Mouse (Mus musculus): ENCODE data around the gene Lrrc4.

The Lrrc4 gene

GRCm38 (mm10) chr6:28717203-28717844 is 114.2 kb downstream of the Lrrc4 start:
- in situ Hi-C loops (cut with MboI; ENCODE audit: low pct_unique_long_range_greater_than_20kb in 1 of 2, low sequenced_read_pairs in 2 of 2, unreplicated experiment in 1 of 2) = no loop called here

- in situ Hi-C loops (cut with MboI; ENCODE audit: low pct_unique_long_range_greater_than_20kb in 1 of 2, low sequenced_read_pairs in 2 of 2, unreplicated experiment in 1 of 2) = no loop called here
Observed at GRCm38 (mm10) chr6:28710035-28710434, 121.5 kb downstream of the Lrrc4 start.

- in situ Hi-C loops (cut with MboI; ENCODE audit: low pct_unique_long_range_greater_than_20kb in 1 of 2, low sequenced_read_pairs in 2 of 2, unreplicated experiment in 1 of 2) = no loop called here
Observed at GRCm38 (mm10) chr6:28706976-28707592, 124.5 kb downstream of the Lrrc4 start.

GRCm38 (mm10) chr6:28706108-28706975 is 125.2 kb downstream of the Lrrc4 start:
- in situ Hi-C loops (cut with MboI; ENCODE audit: low pct_unique_long_range_greater_than_20kb in 1 of 2, low sequenced_read_pairs in 2 of 2, unreplicated experiment in 1 of 2) = no loop called here

- in situ Hi-C loops (cut with MboI; ENCODE audit: low pct_unique_long_range_greater_than_20kb in 1 of 2, low sequenced_read_pairs in 2 of 2, unreplicated experiment in 1 of 2) = no loop called here
Observed at GRCm38 (mm10) chr6:28705384-28706107, 126.0 kb downstream of the Lrrc4 start.

- in situ Hi-C loops (cut with MboI; ENCODE audit: low pct_unique_long_range_greater_than_20kb in 1 of 2, low sequenced_read_pairs in 2 of 2, unreplicated experiment in 1 of 2) = no loop called here
Observed at GRCm38 (mm10) chr6:28704612-28705011, 126.9 kb downstream of the Lrrc4 start.

- in situ Hi-C loops (cut with MboI; ENCODE audit: low pct_unique_long_range_greater_than_20kb in 1 of 2, low sequenced_read_pairs in 2 of 2, unreplicated experiment in 1 of 2) = no loop called here
Observed at GRCm38 (mm10) chr6:28697214-28697613, 134.3 kb downstream of the Lrrc4 start.

- in situ Hi-C loops (cut with MboI; ENCODE audit: low pct_unique_long_range_greater_than_20kb in 1 of 2, low sequenced_read_pairs in 2 of 2, unreplicated experiment in 1 of 2) = no loop called here
Observed at GRCm38 (mm10) chr6:28692659-28693058, 138.9 kb downstream of the Lrrc4 start.

- in situ Hi-C loops (cut with MboI; ENCODE audit: low pct_unique_long_range_greater_than_20kb in 1 of 2, low sequenced_read_pairs in 2 of 2, unreplicated experiment in 1 of 2) = no loop called here
Observed at GRCm38 (mm10) chr6:28687776-28688175, 143.8 kb downstream of the Lrrc4 start.

GRCm38 (mm10) chr6:28685745-28686144 is 145.8 kb downstream of the Lrrc4 start:
- in situ Hi-C loops (cut with MboI; ENCODE audit: low pct_unique_long_range_greater_than_20kb in 1 of 2, low sequenced_read_pairs in 2 of 2, unreplicated experiment in 1 of 2) = no loop called here

- in situ Hi-C loops (cut with MboI; ENCODE audit: low pct_unique_long_range_greater_than_20kb in 1 of 2, low sequenced_read_pairs in 2 of 2, unreplicated experiment in 1 of 2) = no loop called here
Observed at GRCm38 (mm10) chr6:28685052-28685451, 146.5 kb downstream of the Lrrc4 start.

GRCm38 (mm10) chr6:28681521-28682457 is 149.8 kb downstream of the Lrrc4 start:
- in situ Hi-C loops (cut with MboI; ENCODE audit: low pct_unique_long_range_greater_than_20kb in 1 of 2, low sequenced_read_pairs in 2 of 2, unreplicated experiment in 1 of 2) = no loop called here

GRCm38 (mm10) chr6:28680537-28680936 is 151.0 kb downstream of the Lrrc4 start:
- in situ Hi-C loops (cut with MboI; ENCODE audit: low pct_unique_long_range_greater_than_20kb in 1 of 2, low sequenced_read_pairs in 2 of 2, unreplicated experiment in 1 of 2) = no loop called here

GRCm38 (mm10) chr6:28678896-28679295 is 152.7 kb downstream of the Lrrc4 start:
- in situ Hi-C loops (cut with MboI; ENCODE audit: low pct_unique_long_range_greater_than_20kb in 1 of 2, low sequenced_read_pairs in 2 of 2, unreplicated experiment in 1 of 2) = no loop called here

GRCm38 (mm10) chr6:28674686-28675085 is 156.9 kb downstream of the Lrrc4 start:
- in situ Hi-C loops (cut with MboI; ENCODE audit: low pct_unique_long_range_greater_than_20kb in 1 of 2, low sequenced_read_pairs in 2 of 2, unreplicated experiment in 1 of 2) = no loop called here

- in situ Hi-C loops (cut with MboI; ENCODE audit: low pct_unique_long_range_greater_than_20kb in 1 of 2, low sequenced_read_pairs in 2 of 2, unreplicated experiment in 1 of 2) = no loop called here
Observed at GRCm38 (mm10) chr6:28672388-28672787, 159.2 kb downstream of the Lrrc4 start.

GRCm38 (mm10) chr6:28669251-28669650 is 162.3 kb downstream of the Lrrc4 start:
- in situ Hi-C loops (cut with MboI; ENCODE audit: low pct_unique_long_range_greater_than_20kb in 1 of 2, low sequenced_read_pairs in 2 of 2, unreplicated experiment in 1 of 2) = no loop called here

GRCm38 (mm10) chr6:28667586-28667985 is 164.0 kb downstream of the Lrrc4 start:
- in situ Hi-C loops (cut with MboI; ENCODE audit: low pct_unique_long_range_greater_than_20kb in 1 of 2, low sequenced_read_pairs in 2 of 2, unreplicated experiment in 1 of 2) = no loop called here
